Mouse (Mus musculus) bone marrow macrophage, adult 2 months (primary cell): ENCODE results near the gene Dnajc11.

Source experiments
- CTCF ChIP-seq: IDR thresholded peaks from 2 replicates; pipeline ENCODE4 v1.5.1; 2012; ENCODE audit warnings: low read depth, mild to moderate bottlenecking, low read length, moderate library complexity
- POLR2A ChIP-seq: IDR thresholded peaks from 2 replicates; pipeline ENCODE4 v1.6.1; 2012; ENCODE audit warnings: mild to moderate bottlenecking, low read depth, low read length, borderline replicate concordance

- TF ChIP-seq CTCF = no peak
- no peak for TF ChIP-seq POLR2A
These were observed 53.2 kb downstream of the Dnajc11 start for GRCm38 (mm10) chr4:151986650-151987049.
